Mouse (Mus musculus) lung, postnatal 14 days (tissue): ENCODE results near the gene Gm17482.

Source experiments
- DNase-seq: peaks from one replicate; pipeline ENCODE4 v3.0.0; 2021

Gene Gm17482

GRCm38 (mm10) chr6:115293877-115294276 is 66.7 kb downstream of the Gm17482 start:
- DNase-seq = no peak

DNA sequence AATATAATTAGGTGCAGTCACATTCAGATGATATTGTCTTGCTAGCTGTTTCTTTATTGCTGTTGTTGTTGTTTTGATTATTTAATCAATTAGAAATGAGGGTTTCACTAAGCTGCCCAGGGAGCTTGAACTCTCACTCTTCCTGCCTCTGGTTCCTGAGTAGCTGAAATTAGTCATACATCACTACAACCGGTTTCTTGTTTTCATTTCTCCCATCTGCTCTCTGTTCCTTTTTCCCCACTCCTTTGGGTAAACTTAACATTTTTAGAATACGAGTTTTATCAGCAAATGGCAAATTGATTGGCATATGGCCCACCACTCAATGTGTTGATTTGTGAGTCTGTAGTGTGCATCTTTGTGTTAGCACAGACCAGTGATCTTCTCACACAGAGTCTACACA is 80.0 kb downstream of the Gm17482 start:
- DNase-seq = no peak
